Mouse (Mus musculus): ENCODE data around the gene Ttll3. TPM values are rescaled to one million over a fixed set of nuclear protein-coding genes. Genes with fewer than 3 reads are reported as not detected.

The Ttll3 gene
- total RNA-seq, 4 experiments from 2014 or later, result 2.6 to 7.4 (median 3.9) TPM

- DNase-seq, result no peak
Observed at GRCm38 (mm10) chr6:113464040-113464439, 75.0 kb downstream of the Ttll3 start.

Small RNAs within 50 kb of the gene (microRNA-seq; reads per million reads assigned to microRNA genes)
- gene Gm24387, result 0 reads per million in 2 experiments

Other genes with a start within 250 kb of the Ttll3 start
- 1 to 10 TPM; 5.2 to 8.5 (median 6.6) TPM for gene Lhfpl4, start 193.9 kb upstream of the Ttll3 start, total RNA-seq (2022)
- gene Mtmr14, start 151.4 kb upstream of the Ttll3 start, total RNA-seq (2022), result 10 to 100 TPM; 19.6 to 24.8 (median 23.1) TPM
- gene Cpne9, start 107.0 kb upstream of the Ttll3 start, total RNA-seq (2022), result 1 to 10 TPM; 4.4 to 8.6 (median 5.8) TPM
- 10 to 100 TPM; 19.5 to 32.3 (median 29.5) TPM for gene Brpf1, start 82.1 kb upstream of the Ttll3 start, total RNA-seq (2022)
- 10 to 100 TPM; 14.4 to 21.7 (median 17.1) TPM for gene Ogg1, start 62.3 kb upstream of the Ttll3 start, total RNA-seq (2022)
- gene Camk1, start 45.3 kb upstream of the Ttll3 start, total RNA-seq (2022), result 10 to 100 TPM; 50.1 to 74.6 (median 64.6) TPM
- 10 to 100 TPM; 39.3 to 47.1 (median 43.4) TPM for gene Tada3, start 11.4 kb upstream of the Ttll3 start, total RNA-seq (2022)
- 100 to 1,000 TPM; 199 to 228 (median 204) TPM for gene Arpc4, start 11.1 kb upstream of the Ttll3 start, total RNA-seq (2022)
- gene Rpusd3, start 30.1 kb downstream of the Ttll3 start, total RNA-seq (2022), result 10 to 100 TPM in 3 of 4 experiments, 1 to 10 TPM in 1; 7.6 to 13.8 (median 11.6) TPM
- 100 to 1,000 TPM; 185 to 405 (median 283) TPM for gene Cidec, start 46.5 kb downstream of the Ttll3 start, total RNA-seq (2022)
- 10 to 100 TPM; 40.6 to 52.5 (median 46.4) TPM for gene Jagn1, start 53.3 kb downstream of the Ttll3 start, total RNA-seq (2022)
- gene Il17re, start 69.2 kb downstream of the Ttll3 start, total RNA-seq (2022), result 1 to 10 TPM in 3 of 4 experiments, under 1 TPM in 1; 0.74 to 1.9 (median 1.1) TPM
- gene Il17rc, start 82.2 kb downstream of the Ttll3 start, total RNA-seq (2022), result 10 to 100 TPM; 17.5 to 29.1 (median 24.0) TPM
- gene Creld1, start 94.0 kb downstream of the Ttll3 start, total RNA-seq (2022), result 10 to 100 TPM; 60.8 to 69.9 (median 67.4) TPM
- gene Prrt3, start 112.7 kb downstream of the Ttll3 start, total RNA-seq (2022), result under 1 TPM; 0.20 to 0.40 (median 0.31) TPM
- 100 to 1,000 TPM in 1 of 4 experiments, 10 to 100 TPM in 3; 81.3 to 119 (median 96.3) TPM for gene Emc3, start 142.4 kb downstream of the Ttll3 start, total RNA-seq (2022)
- 1 to 10 TPM in 2 of 4 experiments, under 1 TPM in 2; 0.35 to 2.0 (median 0.88) TPM for gene Fancd2, start 142.4 kb downstream of the Ttll3 start, total RNA-seq (2022)
- gene Fancd2os, start 211.5 kb downstream of the Ttll3 start, total RNA-seq (2022), result under 1 TPM in 1 of 4 experiments, not detected in 3; 0.35 TPM
- 100 to 1,000 TPM; 180 to 239 (median 200) TPM for gene Brk1, start 215.5 kb downstream of the Ttll3 start, total RNA-seq (2022)
- 10 to 100 TPM; 29.5 to 34.0 (median 32.1) TPM for gene Vhl, start 234.7 kb downstream of the Ttll3 start, total RNA-seq (2022)
- 10 to 100 TPM; 11.8 to 38.3 (median 22.4) TPM for gene Irak2, start 249.2 kb downstream of the Ttll3 start, total RNA-seq (2022)

All from adrenal gland, adult 8-10 months (tissue).